Mouse (Mus musculus) cerebellum, adult 18-20 months (tissue): ENCODE measurements around the gene Tmem59.

Experiments used
- DNase-seq, 2 experiments: peaks; one replicate each; pipeline ENCODE4 v3.0.0; 2021

Gene Tmem59

GRCm38 (mm10) chr4:107178182-107178829, at the start of gene Tmem59:
Gene Tmem59, plus strand, starts transcription at chr4:107178399.
- DNase-seq: peak; percentile 98 to 99

- no peak for DNase-seq
These were observed 48.8 kb upstream of the Tmem59 start for GRCm38 (mm10) chr4:107129373-107129772.

GRCm38 (mm10) chr4:107130534-107130933, 47.7 kb upstream of the Tmem59 start:
- no peak for DNase-seq

- no peak for DNase-seq
These were observed 43.3 kb upstream of the Tmem59 start for GRCm38 (mm10) chr4:107134891-107135290.

GRCm38 (mm10) chr4:107135663-107136062, 42.5 kb upstream of the Tmem59 start:
- DNase-seq: peak; percentile 15 to 23

GRCm38 (mm10) chr4:107136531-107136930, 41.7 kb upstream of the Tmem59 start:
- DNase-seq: no peak

GRCm38 (mm10) chr4:107138948-107139835, 39.0 kb upstream of the Tmem59 start:
- no peak for DNase-seq

- no peak for DNase-seq
These were observed 38.2 kb upstream of the Tmem59 start for GRCm38 (mm10) chr4:107139836-107140631.

- DNase-seq: no peak
These were observed 34.7 kb upstream of the Tmem59 start for GRCm38 (mm10) chr4:107143511-107143910.

- no peak for DNase-seq
These were observed 27.2 kb upstream of the Tmem59 start for GRCm38 (mm10) chr4:107150991-107151390.

- no peak for DNase-seq
These were observed 25.6 kb upstream of the Tmem59 start for GRCm38 (mm10) chr4:107152571-107152970.

GRCm38 (mm10) chr4:107156983-107157401, 21.2 kb upstream of the Tmem59 start:
- DNase-seq: no peak

GRCm38 (mm10) chr4:107159166-107159773, 18.9 kb upstream of the Tmem59 start:
- DNase-seq: no peak

- DNase-seq: no peak
These were observed 18.0 kb upstream of the Tmem59 start for GRCm38 (mm10) chr4:107160181-107160580.

- DNase-seq: no peak
These were observed 14.9 kb upstream of the Tmem59 start for GRCm38 (mm10) chr4:107163341-107163740.

GRCm38 (mm10) chr4:107163756-107164587, 14.2 kb upstream of the Tmem59 start:
- DNase-seq: peak; percentile 72 to 79

- no peak for DNase-seq
These were observed 11.5 kb upstream of the Tmem59 start for GRCm38 (mm10) chr4:107166700-107167099.

- DNase-seq: no peak
These were observed 10.4 kb upstream of the Tmem59 start for GRCm38 (mm10) chr4:107167798-107168197.

- DNase-seq: no peak
These were observed 693 bp upstream of the Tmem59 start for GRCm38 (mm10) chr4:107177506-107177905.

GRCm38 (mm10) chr4:107178830-107179490, 761 bp downstream of the Tmem59 start, which contains the start of gene Tceanc2:
Gene Tceanc2, minus strand, starts transcription at chr4:107179116.
- DNase-seq: peak; percentile 63 to 64

GRCm38 (mm10) chr4:107179561-107179960, 1.4 kb downstream of the Tmem59 start:
- DNase-seq: no peak
